Mouse (Mus musculus) cerebellum, adult 18-20 months (tissue): ENCODE measurements at regions not wholly inside any gene's neighbourhood (a gene's known extent, or its start where the extent isn't known, plus 50 kb on each side); places are given as distances from the start of the nearest gene placed in this dataset.

Source experiments
- DNase-seq, 2 experiments: peaks; one replicate each; pipeline ENCODE4 v3.0.0; 2021

DNA sequence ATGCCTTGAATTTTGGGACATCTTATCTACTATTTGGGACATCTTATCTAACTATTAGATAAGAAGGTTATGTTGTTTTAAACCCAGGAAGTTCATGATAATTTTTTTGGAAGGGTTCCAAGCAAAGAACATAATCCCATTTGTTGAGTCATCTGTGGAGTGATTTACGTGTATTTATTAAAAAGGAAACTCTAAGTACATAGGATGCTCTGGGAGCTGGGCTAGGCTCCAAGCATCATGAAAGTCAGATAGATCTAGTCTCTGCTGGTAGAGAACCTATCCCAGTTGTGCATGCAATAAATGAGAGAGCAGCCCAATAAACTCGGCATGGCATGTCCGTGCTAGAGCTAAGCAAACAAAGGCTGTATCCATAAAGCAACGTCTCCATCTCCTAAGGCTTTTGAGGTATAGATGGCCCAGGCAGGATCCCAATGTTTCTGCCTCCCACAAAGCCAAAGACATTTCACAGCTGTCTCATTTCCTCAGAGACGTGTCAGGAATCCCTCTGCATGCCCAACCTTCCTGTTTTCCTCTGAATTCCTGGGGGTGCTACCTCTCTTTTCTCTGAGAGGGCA, 289.4 kb upstream of the Dynlrb2 start:
- DNase-seq: no peak

DNA sequence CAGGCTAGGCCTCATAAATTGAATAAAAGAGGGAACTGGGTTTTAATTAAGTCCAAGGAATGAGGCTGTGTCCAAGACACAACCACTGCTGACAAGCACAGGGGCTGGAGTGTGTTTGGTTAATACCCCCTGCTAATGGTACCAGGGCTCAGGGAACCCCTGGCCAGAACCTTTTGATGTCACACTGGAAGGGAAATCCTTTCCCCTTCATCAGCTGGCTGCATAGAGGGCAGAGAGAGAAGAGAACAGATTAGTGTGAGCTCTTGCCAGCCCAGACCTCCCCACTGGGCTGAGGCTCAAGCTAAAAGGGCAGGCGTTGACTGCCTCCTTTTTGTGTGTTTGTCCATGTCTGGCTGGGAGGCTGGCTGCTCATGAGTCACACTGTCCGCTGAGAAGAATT, 301.1 kb upstream of the Dynlrb2 start:
- DNase-seq: no peak

DNA sequence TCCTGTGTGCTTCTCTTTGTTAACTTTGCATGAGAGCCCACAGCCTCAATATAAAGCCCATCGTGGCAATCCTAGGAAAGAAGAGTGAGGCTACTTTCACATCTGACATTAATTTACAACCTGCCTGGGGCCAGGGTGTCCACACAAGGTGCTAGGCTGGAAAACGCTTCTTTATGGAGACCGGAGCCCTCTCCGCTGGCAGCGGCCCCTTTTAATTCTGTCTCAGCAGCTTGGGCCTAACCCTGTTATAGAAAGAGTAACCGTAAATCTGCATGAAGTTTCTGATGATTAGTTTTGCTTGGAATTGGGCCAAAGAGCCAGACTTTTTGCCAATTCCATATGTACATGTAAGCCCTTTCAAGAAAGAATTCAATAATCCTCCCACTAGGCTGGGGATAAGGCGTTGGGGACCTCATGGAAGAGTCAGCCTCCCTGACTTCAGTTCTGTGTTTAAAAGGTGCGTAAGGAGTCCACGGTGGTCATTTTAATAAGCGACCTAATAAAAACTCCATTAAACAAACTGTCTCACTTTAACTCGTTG, 304.2 kb upstream of the Dynlrb2 start:
- no peak for DNase-seq

DNA sequence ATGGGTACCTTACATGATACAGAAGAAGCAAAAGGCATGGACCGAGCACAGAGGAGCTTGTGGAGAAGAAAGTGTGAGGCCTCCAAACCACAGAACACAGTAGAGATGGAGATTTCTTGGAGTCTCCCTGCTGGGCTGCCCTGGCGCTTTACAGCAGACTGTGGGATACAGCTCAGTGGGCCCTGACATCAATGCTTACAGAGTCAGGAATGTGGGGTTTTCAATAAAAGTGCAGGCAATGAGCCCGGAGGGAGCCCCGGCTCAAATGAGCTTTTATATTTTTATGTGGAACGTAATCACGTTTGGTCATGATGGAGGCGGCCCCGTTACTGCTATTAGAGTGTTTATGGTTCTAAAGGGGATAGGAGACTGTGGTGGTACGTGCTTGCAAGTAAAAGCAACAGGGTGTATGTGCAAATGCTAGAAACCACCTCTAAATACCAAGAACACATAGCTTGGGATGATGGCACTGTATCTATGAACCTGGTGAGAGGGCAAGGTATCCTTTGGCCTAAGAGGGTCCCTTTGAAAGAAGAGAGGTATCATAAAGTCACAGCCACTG, 308.1 kb upstream of the Dynlrb2 start:
- DNase-seq: no peak

DNA sequence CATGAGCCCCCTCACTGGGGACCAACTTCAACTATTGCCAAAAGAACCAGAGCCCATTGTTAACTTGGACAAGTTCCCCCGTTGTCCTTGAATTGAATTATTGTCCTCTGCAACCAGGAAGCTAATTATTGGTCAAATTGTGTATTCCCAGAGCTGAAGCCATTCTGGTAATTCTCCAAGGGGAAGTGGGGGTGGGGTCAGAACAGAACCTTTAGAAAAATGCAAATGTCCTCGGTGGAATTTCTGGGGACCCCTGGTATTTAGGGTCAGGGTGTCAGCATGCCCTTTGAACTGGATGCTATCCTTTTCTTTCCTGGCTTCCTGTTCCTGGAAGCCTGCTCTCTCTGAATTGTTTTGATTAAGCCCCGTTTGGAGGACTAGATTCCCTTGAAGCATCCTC, 312.7 kb upstream of the Dynlrb2 start:
- DNase-seq: no peak

DNA sequence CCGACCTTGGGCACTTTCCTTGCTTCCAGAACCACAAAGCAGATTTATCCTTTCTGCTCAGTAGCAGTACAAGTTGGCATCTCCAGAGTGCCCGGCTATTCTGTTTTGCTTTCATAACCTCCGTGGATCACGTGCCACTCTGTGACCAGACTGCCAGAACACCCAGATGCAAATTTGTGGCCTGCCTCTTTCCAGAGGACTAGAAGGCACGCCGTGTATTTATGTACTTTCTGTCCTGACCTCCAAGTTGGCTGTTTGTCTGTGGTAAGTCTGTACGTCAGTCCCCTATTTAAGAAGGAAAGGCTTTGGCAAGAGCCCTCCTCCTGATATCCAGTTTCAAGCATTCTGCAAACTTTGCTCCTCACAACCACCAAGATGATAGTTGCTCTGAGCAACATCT, 319.6 kb upstream of the Dynlrb2 start:
- DNase-seq: peak in 1 of 2 experiments; percentile 3

DNA sequence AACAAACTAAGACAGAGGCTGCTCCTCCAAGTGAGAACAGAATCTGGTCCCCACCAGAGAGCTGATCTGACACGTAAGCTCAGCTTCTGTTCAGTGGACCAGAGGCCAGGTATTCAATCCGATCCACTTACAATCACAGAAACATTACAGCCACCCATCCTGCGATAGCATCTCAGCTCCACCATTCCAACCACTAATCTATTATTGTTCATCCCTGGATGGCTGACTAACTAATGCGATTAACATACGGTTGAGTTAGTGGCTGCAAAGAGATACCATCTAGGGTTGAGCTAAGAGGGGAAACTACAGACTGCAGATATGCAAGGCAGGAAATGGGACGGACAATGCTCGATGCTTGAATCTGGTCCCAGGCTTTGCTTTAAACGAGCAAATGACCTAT, 320.5 kb upstream of the Dynlrb2 start:
- no peak for DNase-seq

DNA sequence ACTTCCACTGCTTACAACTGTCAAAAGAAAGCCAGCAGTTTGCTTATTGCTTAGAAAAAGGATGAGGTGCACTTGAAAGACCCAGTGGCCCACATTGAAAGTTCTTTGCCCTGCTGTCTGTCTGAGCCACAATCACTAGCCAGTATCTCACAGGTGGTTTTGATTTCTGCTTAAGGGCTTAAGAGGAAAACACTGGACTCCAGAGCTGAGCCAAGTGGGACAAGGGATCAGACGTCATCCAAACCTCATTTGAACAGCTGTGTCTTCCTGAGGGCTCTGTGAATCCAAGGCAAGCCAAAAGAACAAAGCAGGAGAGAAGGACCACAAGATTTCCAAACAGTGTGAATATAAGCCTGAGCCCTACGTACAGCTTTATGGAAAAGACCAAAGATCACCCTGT, 326.8 kb upstream of the Dynlrb2 start:
- no peak for DNase-seq

DNA sequence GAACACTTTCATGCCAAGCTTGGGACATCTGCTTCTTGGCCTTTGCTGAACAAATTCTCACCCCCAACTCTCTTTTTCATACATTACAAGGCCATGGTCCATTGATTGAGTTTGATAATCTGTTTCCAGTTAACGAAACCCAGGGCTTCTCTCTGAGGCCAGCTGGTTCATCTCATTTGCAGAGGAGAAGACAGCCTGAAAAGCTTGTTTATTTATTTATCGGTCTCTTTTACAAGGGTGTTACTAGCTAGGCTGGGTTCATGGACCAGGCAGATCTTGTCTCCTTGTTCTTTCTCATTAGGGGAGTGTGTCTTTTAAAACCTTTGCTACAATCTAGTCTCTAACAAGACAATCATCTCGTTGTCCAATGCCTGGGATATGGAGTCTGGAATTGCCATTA, 329.9 kb upstream of the Dynlrb2 start:
- DNase-seq: no peak

DNA sequence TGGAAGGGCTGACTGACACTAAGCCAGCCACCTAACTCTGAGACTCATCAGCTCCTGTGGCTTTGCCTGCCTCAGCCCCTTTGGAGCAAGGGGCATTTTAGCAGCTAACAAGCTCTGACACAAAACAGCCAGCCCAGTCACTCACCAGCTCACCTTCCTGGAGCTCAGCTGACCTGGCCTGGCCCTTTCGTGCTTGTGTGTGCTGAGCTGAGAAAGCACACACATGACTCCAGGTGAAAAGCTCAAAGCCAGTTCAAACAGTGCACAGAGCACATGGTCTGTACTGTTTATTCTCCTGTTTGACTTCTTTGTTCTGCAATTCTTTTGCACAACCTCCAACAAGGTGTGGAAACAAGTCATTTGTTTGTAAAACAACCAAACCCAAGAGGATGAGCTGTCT, 330.8 kb upstream of the Dynlrb2 start:
- no peak for DNase-seq

DNA sequence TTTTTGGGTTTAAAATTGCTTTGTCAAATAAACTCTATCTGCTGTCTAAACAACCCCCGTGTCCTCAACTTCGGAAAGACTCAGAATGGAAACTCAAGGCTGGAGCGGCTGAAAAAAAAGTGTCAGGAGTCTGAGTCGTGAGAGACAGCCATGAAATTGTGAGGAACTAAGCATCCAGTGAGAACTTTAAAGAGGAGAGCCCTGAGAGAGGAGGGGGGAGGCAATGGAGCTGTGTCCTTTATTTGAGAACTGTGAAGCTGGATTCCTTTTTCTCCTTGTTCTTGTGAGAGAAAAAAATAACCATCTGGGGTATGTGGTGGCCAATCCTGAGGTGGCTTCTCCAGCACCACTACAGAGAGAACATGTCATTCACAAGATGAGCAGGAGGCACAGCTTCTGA, 336.9 kb upstream of the Dynlrb2 start:
- DNase-seq: no peak

DNA sequence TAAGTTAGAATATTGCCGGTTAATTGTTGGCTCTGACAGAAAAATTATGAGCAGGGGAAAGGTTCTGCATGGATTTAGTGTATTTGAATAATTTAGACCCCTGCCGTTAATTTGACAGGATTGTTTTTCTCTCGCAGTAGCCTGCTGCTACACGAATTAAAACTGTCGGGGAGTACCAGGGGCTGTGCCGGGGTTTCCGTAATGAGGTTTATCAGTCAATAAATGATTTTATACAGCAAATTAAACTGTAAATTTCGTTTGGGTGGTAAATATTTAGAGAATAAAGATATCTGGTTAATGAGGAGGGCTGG, 339.8 kb upstream of the Dynlrb2 start:
- no peak for DNase-seq

DNA sequence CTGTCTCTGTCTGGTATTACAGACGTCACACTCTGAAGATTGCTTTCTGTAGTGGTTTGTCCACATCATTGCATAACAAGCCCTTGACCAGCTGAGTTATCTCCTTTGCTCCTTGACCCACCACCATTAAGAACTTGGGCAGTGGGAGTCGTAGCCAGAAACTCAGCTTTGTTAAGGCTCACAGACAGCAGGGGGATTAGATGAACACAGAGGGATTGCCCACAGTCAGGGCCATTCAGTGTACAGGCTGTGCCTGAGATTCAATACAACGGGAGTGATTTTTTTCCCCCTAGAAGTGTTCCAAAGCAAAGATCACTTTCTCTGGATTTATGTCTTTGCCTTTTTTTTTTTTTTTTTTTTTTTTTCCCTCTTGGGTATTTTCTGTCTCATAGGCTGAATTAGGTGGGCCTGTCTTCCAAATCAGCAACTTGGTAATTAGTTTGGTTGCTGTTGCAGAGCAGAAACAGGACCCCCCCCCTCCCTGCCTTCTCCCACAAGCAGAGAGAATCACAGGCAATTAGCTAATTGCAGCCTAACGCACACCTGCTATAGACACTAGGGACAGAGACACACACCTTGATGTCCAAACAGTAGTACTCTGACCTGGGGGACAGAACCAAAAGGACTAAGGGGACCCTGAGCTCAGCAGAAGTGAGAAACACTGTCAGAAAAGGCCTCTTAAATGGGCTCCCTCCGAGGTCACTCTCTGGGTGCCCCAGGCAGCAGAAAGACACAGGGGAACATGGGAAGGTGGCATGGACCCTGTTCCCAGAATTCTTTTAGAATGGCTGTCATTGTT, 340.4 kb upstream of the Dynlrb2 start:
- DNase-seq: no peak

DNA sequence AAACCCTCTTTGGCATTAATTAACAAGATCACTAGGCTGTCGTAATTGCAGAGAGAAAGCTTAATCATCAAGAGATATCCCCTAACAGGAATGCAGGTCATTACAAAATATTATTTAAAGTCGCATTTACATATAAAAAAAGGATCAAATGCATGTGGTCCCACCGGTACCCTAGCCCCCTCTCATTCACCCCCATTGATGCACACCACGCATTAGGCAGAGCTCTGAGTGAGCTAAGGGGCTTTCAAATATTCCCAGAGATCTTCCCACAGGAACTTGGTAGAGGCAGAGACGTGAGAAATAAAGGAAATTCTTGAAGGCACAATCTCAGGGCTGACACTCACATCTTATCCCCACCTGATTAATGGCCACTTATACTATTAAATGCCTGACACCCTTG, 343.8 kb upstream of the Dynlrb2 start:
- no peak for DNase-seq

DNA sequence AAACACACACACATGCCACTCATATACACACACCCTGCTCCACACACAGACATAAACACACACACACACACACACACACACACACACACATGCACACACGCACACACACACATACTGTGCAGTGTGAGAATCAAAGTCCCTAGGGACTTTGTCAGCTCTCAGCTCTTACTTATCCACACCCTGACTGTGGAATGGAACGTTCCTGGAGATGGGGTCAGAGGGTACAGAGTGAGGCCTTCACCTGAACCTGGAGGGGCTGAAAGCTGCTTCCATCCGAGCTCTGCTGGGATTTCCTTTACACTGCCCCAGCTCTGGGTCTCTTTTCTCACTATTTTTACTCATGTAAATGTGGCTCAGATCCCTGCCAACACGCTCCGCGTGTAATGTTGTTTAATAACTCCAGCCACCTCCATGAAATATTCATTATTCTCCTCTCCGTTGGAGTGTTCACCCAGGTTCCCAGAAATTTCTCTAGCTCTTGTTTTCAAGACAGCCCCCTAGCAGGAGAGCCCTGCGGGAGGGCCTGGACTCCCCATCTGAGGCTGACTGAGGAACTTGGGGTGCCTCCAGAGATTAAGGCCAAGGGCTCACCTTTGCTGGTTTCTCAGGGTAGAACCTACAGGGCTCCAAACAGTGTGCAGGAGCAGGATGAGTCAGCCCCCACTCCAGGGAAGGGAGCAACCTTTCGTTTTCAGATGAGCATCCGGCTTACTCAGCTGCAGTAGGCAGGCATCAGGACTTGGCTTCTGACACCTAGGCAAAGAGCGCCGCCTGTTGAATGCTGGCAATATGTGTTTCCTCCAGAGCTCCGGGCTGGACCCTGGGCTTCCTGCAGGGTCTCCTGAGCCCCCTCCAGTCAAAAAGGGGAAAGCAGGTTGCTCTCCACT, 360.8 kb upstream of the Dynlrb2 start:
- peak; percentile 80 to 82 for DNase-seq

DNA sequence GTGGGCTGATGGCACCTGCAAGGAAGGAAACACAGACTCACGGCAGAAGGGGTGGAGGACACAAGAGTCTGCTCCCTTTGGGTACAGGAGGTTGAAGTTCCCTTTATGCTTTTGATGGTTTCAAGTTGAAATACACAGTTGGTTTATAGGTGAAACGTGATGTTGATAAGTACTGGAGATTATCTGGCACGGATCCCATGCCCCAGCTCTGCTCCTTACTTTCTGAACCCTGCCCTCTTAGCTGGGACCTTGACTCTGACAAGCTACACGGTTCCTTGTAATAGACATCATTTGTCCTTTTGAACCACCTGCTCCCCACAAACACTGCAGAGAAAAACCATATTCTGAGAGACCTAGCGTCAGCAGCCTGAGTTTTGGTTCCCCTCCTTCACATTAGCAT, 363.4 kb upstream of the Dynlrb2 start:
- DNase-seq: no peak

DNA sequence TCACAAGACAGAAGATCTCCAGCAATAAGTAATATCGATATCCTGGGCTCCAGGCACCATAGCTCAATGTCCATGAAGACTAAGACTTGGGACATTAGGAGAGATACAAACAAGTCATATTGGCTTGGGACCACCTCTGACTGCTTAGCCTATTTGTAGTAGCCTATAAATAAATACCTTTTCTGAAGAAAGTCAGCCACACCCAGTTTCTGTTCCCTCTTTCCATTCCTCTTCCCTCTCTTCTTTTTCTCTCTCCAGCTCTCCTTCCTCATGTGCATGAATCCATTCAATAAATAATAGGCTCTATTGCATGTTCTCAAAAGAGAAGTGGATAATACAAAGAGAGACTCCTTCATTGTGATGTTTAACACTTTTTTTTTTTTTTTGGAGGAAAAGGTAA, 364.8 kb upstream of the Dynlrb2 start:
- no peak for DNase-seq

DNA sequence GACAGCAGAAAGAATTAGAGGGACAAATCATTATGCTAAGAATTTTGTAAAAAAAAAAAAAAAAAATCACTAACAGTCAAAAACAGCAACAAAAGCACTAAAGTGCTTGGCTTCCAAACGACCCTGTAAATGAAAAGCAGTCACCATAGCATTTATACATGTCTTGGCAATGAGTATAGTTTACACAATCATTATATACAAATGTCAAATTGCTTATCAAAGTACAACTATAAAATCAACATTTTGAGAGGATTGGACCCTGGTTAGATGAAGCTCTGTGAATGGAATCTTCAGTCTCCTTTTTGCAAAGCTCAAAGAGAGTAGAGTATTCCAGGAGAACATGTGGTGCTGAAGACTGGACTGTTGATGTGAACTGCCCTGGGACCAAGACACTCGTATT, 367.0 kb upstream of the Dynlrb2 start:
- no peak for DNase-seq

DNA sequence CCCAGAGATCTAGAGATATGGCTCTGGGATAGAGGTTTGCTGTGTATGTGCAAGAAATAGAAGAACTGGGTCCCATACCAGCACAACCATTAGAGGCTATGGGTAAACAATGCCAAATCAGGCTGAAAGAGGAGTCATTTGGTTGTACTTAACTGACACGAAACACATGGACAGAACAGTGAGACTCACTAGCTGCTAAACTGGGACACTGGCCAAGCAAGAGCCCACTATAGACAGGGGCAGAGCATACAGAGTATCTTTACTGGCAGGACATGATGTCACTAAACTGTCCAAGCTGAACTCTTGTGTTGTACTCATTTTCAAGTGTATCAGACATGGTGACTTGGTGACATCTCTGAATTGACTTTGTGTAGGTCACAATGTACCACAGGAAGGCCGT, 371.3 kb upstream of the Dynlrb2 start:
- no peak for DNase-seq

DNA sequence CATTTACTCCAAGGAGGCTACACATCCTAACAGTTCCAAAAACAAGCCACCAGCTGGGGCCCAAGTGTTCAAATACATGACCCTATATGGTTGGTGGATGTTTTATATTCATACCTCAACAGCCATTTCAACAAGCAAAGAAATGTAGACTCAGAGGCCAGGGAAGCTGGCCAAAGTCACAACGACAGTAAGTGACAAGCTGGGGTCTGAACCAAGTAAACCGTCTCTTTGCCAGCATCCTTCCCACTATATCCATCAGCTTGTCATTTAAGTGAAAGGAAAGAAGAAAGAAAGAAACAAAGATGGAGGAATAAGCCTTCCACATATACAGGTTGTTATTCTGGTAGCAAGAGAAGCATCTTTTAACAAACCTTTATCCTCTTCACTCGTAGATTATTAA, 371.7 kb upstream of the Dynlrb2 start:
- DNase-seq: no peak

DNA sequence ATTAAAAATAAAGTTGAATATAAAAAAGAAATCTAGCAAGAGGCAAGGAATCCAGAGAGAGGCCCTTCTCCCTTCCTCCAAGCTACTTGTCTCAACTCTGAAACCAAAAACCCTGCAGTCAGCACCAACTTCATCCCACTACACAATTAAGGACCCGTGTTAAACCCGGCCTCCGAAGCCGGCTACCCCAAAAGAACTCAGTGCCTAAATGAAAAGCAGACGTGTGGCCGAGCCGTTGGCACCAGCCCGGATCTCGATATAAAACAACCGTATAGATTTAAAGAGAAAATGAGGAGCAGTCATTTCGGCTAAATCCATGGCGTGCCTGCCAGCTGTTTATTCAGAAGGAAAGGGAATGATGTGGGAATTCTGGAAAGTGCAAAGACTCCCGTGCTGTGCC, 384.7 kb upstream of the Dynlrb2 start:
- no peak for DNase-seq

DNA sequence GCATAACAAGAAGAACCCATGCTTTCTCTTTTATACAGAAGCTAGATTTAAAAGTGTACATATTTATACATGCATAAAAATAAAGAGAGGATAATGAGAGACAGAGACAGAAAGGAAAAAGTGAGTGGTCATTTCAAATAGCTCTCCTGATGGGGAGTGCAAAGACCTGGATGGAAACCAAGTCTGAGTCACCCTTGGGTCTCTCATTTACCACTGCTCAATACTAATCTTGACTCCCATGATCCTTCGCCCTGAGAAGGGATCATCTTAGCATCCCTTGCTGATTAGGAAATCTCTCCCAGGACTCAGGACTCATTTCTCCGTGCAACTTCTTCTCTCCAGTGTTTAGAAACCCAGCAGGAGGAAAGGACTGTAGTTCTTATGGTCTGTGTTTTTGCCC, 386.9 kb upstream of the Dynlrb2 start:
- no peak for DNase-seq

DNA sequence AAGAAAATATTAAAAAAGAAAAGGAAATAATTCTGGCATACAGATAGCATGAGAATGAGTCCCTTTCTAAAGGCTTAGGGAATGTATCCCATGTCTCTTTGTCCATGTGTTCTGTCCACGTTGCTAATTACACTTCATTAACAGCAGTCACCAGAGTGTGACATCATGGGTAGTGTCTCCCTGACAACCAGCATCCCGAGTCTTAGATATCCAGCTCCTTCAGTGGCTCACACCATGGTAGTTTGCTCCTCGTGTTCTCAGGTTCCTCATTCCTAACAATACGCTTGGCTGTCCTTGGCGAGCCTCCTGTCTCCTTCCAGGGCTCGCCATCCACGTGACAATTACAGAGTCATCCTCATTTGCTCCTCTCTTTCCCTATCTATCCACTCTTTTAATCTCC, 388.1 kb upstream of the Dynlrb2 start:
- no peak for DNase-seq
